Mouse (Mus musculus) kidney, embryonic 14.5 days (tissue): ENCODE results near the gene Ldhd. TPM values are rescaled to one million over a fixed set of nuclear protein-coding genes. Genes with fewer than 3 reads are reported as not detected.

Source experiments
- ATAC-seq: fragments of 200-750 bp; cut with Nextera tagmentation; 2 replicates; pipeline ENCODE4 v1.8.0; 2017; ENCODE audit warnings: moderate number of reproducible peaks, mild to moderate bottlenecking, moderate TSS enrichment, moderate library complexity; ENCODE audit not compliant: low FRiP score, low TSS enrichment
- H3K27ac ChIP-seq: fragments of 300-500 bp; sonication (generic); 2 replicates; pipeline ENCODE4 v1.5.1; 2014; ENCODE audit warnings: low read depth, mild to moderate bottlenecking, low read length, moderate library complexity, mixed read lengths
- H3K27me3 ChIP-seq: fragments of 300-500 bp; sonication (generic); 2 replicates; pipeline ENCODE4 v1.6.1; 2014; ENCODE audit warnings: mild to moderate bottlenecking, low read length; ENCODE audit not compliant: control insufficient read depth, insufficient read depth
- H3K36me3 ChIP-seq: fragments of 300-500 bp; sonication (generic); 2 replicates; pipeline ENCODE4 v1.6.1; 2014; ENCODE audit warnings: low read length, mixed read lengths; ENCODE audit not compliant: control insufficient read depth, insufficient read depth
- H3K4me1 ChIP-seq: fragments of 300-500 bp; sonication (generic); 2 replicates; pipeline ENCODE4 v1.6.1; 2014; ENCODE audit warnings: low read length, mixed read lengths; ENCODE audit not compliant: control insufficient read depth, insufficient read depth
- H3K4me2 ChIP-seq: fragments of 300-500 bp; sonication (generic); replicated peaks from 2 replicates; pipeline ENCODE4 v1.6.1; 2014; ENCODE audit warnings: low read depth, mild to moderate bottlenecking, low read length
- H3K4me3 ChIP-seq: fragments of 300-500 bp; sonication (generic); 2 replicates; pipeline ENCODE4 v1.5.1; 2014; ENCODE audit warnings: mild to moderate bottlenecking, low read length
- H3K9ac ChIP-seq: fragments of 300-500 bp; sonication (generic); 2 replicates; pipeline ENCODE4 v1.6.1; 2014; ENCODE audit warnings: low read depth, mild to moderate bottlenecking, low read length, moderate library complexity
- H3K9me3 ChIP-seq: fragments of 300-500 bp; sonication (generic); 2 replicates; pipeline ENCODE4 v1.6.1; 2016; ENCODE audit warnings: low read length; ENCODE audit not compliant: control insufficient read depth
- WGBS: fragments of 180-500 bp; shearing (Covaris S2); extraction: QIAGEN DNeasy Blood & Tissue Kit; methylation state at CpG from one replicate; pipeline ENCODE4 v1.1.7; 2014; 5-methylcytosine and 5-hydroxymethylcytosine counted together
- polyA plus RNA-seq: library from polyadenylated mRNA; unstranded; fragments of >200 nt; fragmentation: Nextera tagmentation; extraction: Ambion mirVana; gene quantifications from 2 replicates; pipeline ENCODE4 v1.2.1, GENCODE M21; 2014

Ldhd gene
- polyA plus RNA-seq, 1 experiment from 2014 or later: 0.99 TPM

DNA sequence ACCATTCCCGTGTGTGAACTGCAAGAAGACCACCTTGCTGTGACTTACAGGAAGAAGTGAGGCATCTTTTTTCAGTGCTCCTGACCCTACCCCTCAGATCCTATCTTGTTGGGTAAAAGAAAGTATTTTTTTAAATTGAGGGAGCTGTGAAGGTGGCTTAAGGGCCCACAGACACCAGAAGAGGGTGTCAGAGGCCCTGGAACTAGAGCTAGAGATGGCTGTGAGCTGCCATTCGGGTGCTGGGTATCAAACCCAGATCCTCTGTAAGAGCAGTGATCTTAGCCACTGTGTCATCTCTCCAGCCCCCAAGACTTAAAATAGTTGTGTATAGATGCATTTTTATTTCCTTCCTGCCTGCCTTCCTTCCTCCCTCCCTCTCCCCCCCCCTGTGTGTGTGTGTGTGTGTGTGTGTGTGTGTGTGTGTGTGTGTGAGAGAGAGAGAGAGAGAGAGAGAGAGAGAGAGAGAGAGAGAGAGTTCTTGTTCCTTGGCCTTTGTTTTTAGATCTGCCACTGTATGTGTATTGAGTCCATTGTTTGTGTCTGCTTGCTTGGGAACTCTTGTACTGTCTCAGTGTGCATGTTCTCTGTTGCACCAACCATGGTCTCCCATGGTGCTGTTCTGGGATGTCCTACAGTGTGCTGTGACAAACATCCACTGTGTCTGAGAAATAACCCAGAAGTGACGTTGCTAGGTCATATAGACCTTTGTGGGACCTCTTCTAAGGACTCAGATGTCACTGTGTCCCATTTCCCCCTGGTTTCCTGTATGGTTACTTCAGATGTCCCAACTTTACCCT lies 35.9 kb downstream of the Ldhd start:
- Histone ChIP-seq H3K9me3 (no peaks in the 10 kb centered on the region), H3K4me3 (no peak overlapping the region), H3K27ac (no peak overlapping the region), H3K4me2 (no peak overlapping the region), H3K27me3 (no peaks in the 10 kb centered on the region), H3K9ac (no peak overlapping the region), H3K4me1 (peaks cover 32% of the 10 kb centered on the region), H3K36me3 (no peaks in the 10 kb centered on the region)
- no peak for ATAC-seq
- WGBS: 73% methylated on average over 3 of the region's 3 CpGs

DNA sequence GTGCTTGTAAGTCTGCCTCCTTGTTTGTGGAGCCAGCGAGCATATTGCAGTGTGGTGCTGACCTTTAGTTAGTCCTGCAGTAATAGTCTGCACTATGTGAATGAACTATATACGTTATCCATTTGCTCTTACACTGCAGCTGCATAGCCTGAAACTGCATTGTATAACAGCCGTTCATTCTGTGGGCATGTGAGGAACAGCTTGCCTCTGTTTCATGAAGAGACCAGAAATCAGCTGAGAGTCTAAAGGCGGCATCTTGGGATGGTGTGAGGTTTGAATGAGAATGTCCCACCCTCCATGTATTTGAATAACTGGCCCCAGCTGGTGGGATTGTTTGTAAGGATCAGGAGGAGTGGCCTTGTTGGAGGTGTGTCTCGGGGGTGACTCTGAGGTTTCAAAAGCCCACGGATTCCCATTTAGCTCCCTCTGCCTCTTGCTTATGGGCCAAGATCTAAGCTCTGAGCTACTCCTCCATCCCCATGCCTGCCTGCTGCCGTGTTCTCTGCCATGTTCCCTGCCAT lies 37.7 kb downstream of the Ldhd start:
- Histone ChIP-seq H3K27ac (no peak overlapping the region), H3K9me3 (no peaks in the 10 kb centered on the region), H3K9ac (no peak overlapping the region), H3K27me3 (no peaks in the 10 kb centered on the region), H3K36me3 (no peaks in the 10 kb centered on the region), H3K4me2 (no peak overlapping the region), H3K4me3 (no peak overlapping the region), H3K4me1 (peaks cover 26% of the 10 kb centered on the region)
- WGBS: 83% methylated on average over 7 of the region's 7 CpGs
- no peak for ATAC-seq

- Histone ChIP-seq H3K9ac (no peak overlapping the region), H3K27me3 (no peaks in the 10 kb centered on the region), H3K4me1 (peaks cover 14% of the 10 kb centered on the region), H3K4me2 (no peak overlapping the region), H3K4me3 (no peak overlapping the region), H3K27ac (no peak overlapping the region), H3K36me3 (no peaks in the 10 kb centered on the region), H3K9me3 (no peaks in the 10 kb centered on the region)
- no peak for ATAC-seq
These were observed 39.0 kb downstream of the Ldhd start for GRCm38 (mm10) chr8:111591176-111591575.

DNA sequence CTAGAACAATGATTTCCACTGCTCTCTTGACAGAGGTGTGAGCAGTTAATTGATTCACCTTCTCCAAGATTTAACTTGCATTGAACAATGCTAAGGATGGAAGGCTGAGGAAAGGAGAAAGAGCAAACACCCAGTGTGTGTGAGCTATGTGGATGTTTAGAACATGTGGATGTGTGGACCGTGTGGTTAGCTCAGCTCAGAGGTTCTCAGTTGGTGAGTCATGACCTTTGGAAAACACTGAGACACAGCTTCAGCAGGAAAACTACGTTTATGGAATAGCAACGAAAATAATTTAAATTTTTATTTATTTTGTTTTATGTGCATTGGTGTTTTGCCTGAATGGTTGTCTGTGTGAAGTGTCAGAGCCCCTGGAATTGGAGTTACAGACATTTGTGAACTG lies 40.0 kb downstream of the Ldhd start:
- no peak for ATAC-seq
- no peaks in the 10 kb centered on the region for H3K9me3 ChIP-seq
- no peak overlapping the region for H3K9ac ChIP-seq
- no peaks in the 10 kb centered on the region for H3K36me3 ChIP-seq
- no peak overlapping the region for H3K4me3 ChIP-seq
- H3K27me3 ChIP-seq: no peaks in the 10 kb centered on the region
- 84% methylated on average over 3 of the region's 3 CpGs for WGBS
- no peak overlapping the region for H3K4me2 ChIP-seq
- peaks cover 8% of the 10 kb centered on the region for H3K4me1 ChIP-seq
- no peak overlapping the region for H3K27ac ChIP-seq

- no peaks in the 10 kb centered on the region for H3K27me3 ChIP-seq
- no peak overlapping the region for H3K4me3 ChIP-seq
- no peak overlapping the region for H3K4me2 ChIP-seq
- 0 out of 2 replicates have a peak, but pooled peaks cover under 1% of the 10 kb centered on the region for H3K4me1 ChIP-seq
- ATAC-seq: no peak
- H3K36me3 ChIP-seq: no peaks in the 10 kb centered on the region
- H3K9ac ChIP-seq: no peak overlapping the region
- H3K9me3 ChIP-seq: no peaks in the 10 kb centered on the region
- WGBS: 61% methylated on average over 2 of the region's 2 CpGs
- no peak overlapping the region for H3K27ac ChIP-seq
These were observed 41.8 kb downstream of the Ldhd start for GRCm38 (mm10) chr8:111588336-111588735.

DNA sequence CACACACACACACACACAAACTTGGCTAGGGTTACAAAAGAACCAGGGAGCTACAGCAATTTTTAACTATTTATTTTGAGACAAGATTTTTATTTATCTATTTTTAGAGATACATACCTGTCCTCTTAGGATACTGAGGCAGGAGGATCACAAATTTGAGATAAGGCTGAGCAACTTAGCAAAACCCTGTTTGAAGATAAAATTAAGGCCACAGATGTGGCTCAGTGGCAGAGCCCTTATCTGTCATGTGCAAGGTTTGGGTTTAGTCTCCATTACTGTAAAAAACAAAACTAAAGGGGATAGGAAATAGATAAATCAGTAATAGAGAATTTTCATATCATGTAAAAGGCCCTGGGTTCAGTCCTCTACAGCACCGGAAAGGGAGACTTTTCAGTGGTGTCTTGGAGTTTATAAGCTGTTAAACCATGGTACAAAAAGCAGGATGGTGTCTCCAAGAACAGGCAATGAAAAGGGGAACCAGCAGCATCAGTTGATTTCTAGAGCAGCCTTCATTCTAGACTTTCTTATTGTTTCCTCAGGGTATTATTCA lies 42.6 kb downstream of the Ldhd start:
- 87% methylated on average over 1 of the region's 1 CpGs for WGBS
- Histone ChIP-seq H3K9me3 (no peaks in the 10 kb centered on the region), H3K27me3 (no peaks in the 10 kb centered on the region), H3K27ac (no peak overlapping the region), H3K4me3 (no peak overlapping the region), H3K4me2 (no peak overlapping the region), H3K4me1 (no peaks in the 10 kb centered on the region), H3K36me3 (no peaks in the 10 kb centered on the region), H3K9ac (no peak overlapping the region)
- no peak for ATAC-seq

GRCm38 (mm10) chr8:111584946-111585345 lies 45.2 kb downstream of the Ldhd start:
- WGBS: 84% methylated on average over 3 of the region's 3 CpGs
- H3K36me3 ChIP-seq: no peaks in the 10 kb centered on the region
- H3K4me1 ChIP-seq: no peaks in the 10 kb centered on the region
- H3K9me3 ChIP-seq: no peaks in the 10 kb centered on the region
- H3K27ac ChIP-seq: no peak overlapping the region
- no peak overlapping the region for H3K4me3 ChIP-seq
- no peaks in the 10 kb centered on the region for H3K27me3 ChIP-seq
- ATAC-seq: no peak
- H3K4me2 ChIP-seq: no peak overlapping the region
- H3K9ac ChIP-seq: no peak overlapping the region

- no peak overlapping the region for H3K27ac ChIP-seq
- H3K4me1 ChIP-seq: no peaks in the 10 kb centered on the region
- no peak overlapping the region for H3K4me2 ChIP-seq
- H3K4me3 ChIP-seq: no peak overlapping the region
- H3K36me3 ChIP-seq: no peaks in the 10 kb centered on the region; the same call in 1 of the 2 replicates
- no peak for ATAC-seq
- H3K27me3 ChIP-seq: no peaks in the 10 kb centered on the region
- 70% methylated on average over 3 of the region's 3 CpGs for WGBS
- H3K9me3 ChIP-seq: no peaks in the 10 kb centered on the region
- H3K9ac ChIP-seq: no peak overlapping the region
These were observed 47.8 kb downstream of the Ldhd start for GRCm38 (mm10) chr8:111582386-111582785.

GRCm38 (mm10) chr8:111580306-111580705 lies 49.9 kb downstream of the Ldhd start:
- no peaks in the 10 kb centered on the region; the same call in 1 of the 2 replicates for H3K36me3 ChIP-seq
- no peak for ATAC-seq
- no peak overlapping the region for H3K9ac ChIP-seq
- H3K4me1 ChIP-seq: peaks cover 13% of the 10 kb centered on the region; the same call in 1 of the 2 replicates
- H3K4me2 ChIP-seq: no peak overlapping the region
- no peak overlapping the region for H3K4me3 ChIP-seq
- H3K9me3 ChIP-seq: no peaks in the 10 kb centered on the region
- no peaks in the 10 kb centered on the region for H3K27me3 ChIP-seq
- H3K27ac ChIP-seq: no peak overlapping the region
- 78% methylated on average over 3 of the region's 3 CpGs for WGBS
